Mouse (Mus musculus) forebrain, embryonic 12.5 days (tissue): ENCODE data around the gene Pex11b. TPM values are rescaled to one million over a fixed set of nuclear protein-coding genes. Genes with fewer than 3 reads are reported as not detected.
"Not testable (repeated sequence)": the region's sequence is repeated elsewhere in the genome, so short reads cannot be mapped to it uniquely, and the experiment has no call there.

Experiments
- ATAC-seq: fragments of 200-750 bp; cut with Nextera tagmentation; 2 replicates; pipeline ENCODE4 v1.8.0; 2017; ENCODE audit warnings: moderate TSS enrichment; ENCODE audit not compliant: low FRiP score
- H3K27ac ChIP-seq: fragments of 300-500 bp; sonication (generic); 2 replicates; pipeline ENCODE4 v1.5.1; 2016; ENCODE audit warnings: mild to moderate bottlenecking
- H3K27me3 ChIP-seq: fragments of 300-500 bp; sonication (generic); 2 replicates; pipeline ENCODE4 v1.6.1; 2016; ENCODE audit warnings: mild to moderate bottlenecking
- H3K36me3 ChIP-seq: fragments of 300-500 bp; sonication (generic); replicated peaks from 2 replicates; pipeline ENCODE4 v1.6.1; 2016; ENCODE audit warnings: mild to moderate bottlenecking
- H3K4me1 ChIP-seq: fragments of 300-500 bp; sonication (generic); 2 replicates; pipeline ENCODE4 v1.6.1; 2016
- H3K4me2 ChIP-seq: fragments of 300-500 bp; sonication (generic); 2 replicates; pipeline ENCODE4 v1.6.1; 2016; ENCODE audit warnings: mild to moderate bottlenecking, moderate library complexity
- H3K4me3 ChIP-seq: fragments of 300-500 bp; sonication (generic); replicated peaks from 2 replicates; pipeline ENCODE4 v1.5.1; 2016; ENCODE audit warnings: mild to moderate bottlenecking
- H3K9ac ChIP-seq: fragments of 300-500 bp; sonication (generic); 2 replicates; pipeline ENCODE4 v1.6.1; 2016; ENCODE audit warnings: mild to moderate bottlenecking
- H3K9me3 ChIP-seq: fragments of 300-500 bp; sonication (generic); 2 replicates; pipeline ENCODE4 v1.6.1; 2016
- WGBS: fragments of 180-500 bp; shearing (Covaris S2); methylation state at CpG from one replicate; pipeline ENCODE4 v1.1.7; 2016; 5-methylcytosine and 5-hydroxymethylcytosine counted together
- polyA plus RNA-seq: library from polyadenylated mRNA; unstranded; fragments of >200 nt; fragmentation: Nextera tagmentation; extraction: Ambion mirVana; gene quantifications from 2 replicates; pipeline ENCODE4 v1.2.1, GENCODE M21; 2016

Gene Pex11b
- polyA plus RNA-seq, 1 experiment from 2014 or later, result 42.1 TPM

DNA sequence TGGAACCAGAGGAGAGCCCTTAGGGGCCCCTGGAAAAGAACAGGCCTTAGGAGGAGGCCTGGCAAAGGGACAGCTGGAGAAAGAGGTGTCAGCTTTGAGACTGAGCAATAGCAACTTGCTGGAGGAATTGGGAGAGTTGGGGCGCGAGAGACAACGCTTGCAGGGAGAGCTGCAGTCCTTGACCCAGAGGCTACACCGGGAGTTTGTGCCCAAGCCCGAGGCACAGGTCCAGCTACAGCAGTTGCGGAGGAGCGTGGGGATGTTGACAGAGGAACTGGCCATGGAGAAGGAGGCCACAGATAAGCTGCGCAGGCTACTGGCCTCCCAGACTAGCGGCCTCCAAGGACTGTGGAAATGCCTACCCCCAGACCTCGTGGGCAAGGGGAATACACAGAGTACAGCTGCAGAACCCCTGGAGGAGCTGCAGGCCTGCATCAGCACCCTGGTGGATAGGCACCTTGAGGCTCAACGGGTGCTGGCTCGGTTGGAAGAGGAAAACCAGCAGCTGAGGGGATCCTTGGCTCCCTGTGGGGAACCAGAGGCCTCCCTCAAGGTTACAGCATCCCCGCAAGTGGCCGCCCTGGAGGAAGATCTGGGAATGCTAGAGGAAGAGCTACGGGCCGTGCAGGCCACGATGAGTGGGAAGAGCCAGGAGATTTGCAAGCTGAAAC lies 49.1 kb downstream of the Pex11b start:
- Histone ChIP-seq H3K4me2 (peak overlapping the region; percentile 36), H3K4me3 (peak overlapping the region; percentile 20), H3K27me3 (peaks cover 38% of the 10 kb centered on the region), H3K27ac (no peak overlapping the region), H3K9ac (peak overlapping the region; percentile 38; the same call in 1 of the 2 replicates), H3K36me3 (no peaks in the 10 kb centered on the region), H3K9me3 (no peaks in the 10 kb centered on the region), H3K4me1 (peaks cover 5% of the 10 kb centered on the region)
- ATAC-seq, result no peak
- WGBS, result 73% methylated on average over 17 of the region's 17 CpGs

DNA sequence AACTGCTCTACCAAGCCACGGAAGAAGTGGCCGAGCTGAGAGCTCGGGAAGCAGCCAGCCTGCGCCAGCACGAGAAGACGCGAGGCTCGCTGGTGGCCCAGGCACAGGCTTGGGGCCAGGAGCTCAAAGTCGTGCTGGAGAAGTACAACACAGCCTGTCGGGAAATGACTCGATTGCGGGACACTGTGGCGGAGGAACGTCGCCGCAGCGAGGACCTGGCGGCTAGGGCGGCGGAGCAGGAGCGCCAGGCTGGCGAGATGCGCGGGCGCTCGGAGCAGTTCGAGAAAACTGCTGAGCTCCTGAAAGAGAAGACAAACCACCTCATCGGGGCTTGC lies 49.6 kb downstream of the Pex11b start:
- no peaks in the 10 kb centered on the region for H3K9me3 ChIP-seq
- peak overlapping the region; percentile 20 for H3K4me3 ChIP-seq
- no peaks in the 10 kb centered on the region for H3K36me3 ChIP-seq
- H3K27ac ChIP-seq, result no peak overlapping the region
- peaks cover 33% of the 10 kb centered on the region for H3K27me3 ChIP-seq
- 47% methylated on average over 28 of the region's 28 CpGs for WGBS
- peak overlapping the region; percentile 38; the same call in 1 of the 2 replicates for H3K9ac ChIP-seq
- peaks cover 10% of the 10 kb centered on the region for H3K4me1 ChIP-seq
- ATAC-seq, result no peak
- peak overlapping the region; percentile 36 for H3K4me2 ChIP-seq

GRCm38 (mm10) chr3:96686057-96686456 lies 50.9 kb downstream of the Pex11b start:
- H3K4me2 ChIP-seq, H3K4me3 ChIP-seq, H3K9me3 ChIP-seq, H3K36me3 ChIP-seq, H3K9ac ChIP-seq, ATAC-seq, H3K27ac ChIP-seq: not testable (repeated sequence)
- peaks cover 23% of the 10 kb centered on the region for H3K27me3 ChIP-seq
- peaks cover 17% of the 10 kb centered on the region for H3K4me1 ChIP-seq
- WGBS, result 92% methylated on average over 5 of the region's 5 CpGs

GRCm38 (mm10) chr3:96688854-96689253 lies 53.7 kb downstream of the Pex11b start:
- no peaks in the 10 kb centered on the region for H3K9me3 ChIP-seq

GRCm38 (mm10) chr3:96690298-96690697 lies 55.1 kb downstream of the Pex11b start:
- H3K9ac ChIP-seq, result no peak overlapping the region
- H3K27me3 ChIP-seq, result no peaks in the 10 kb centered on the region
- no peak for ATAC-seq
- WGBS, result 57% methylated on average over 3 of the region's 3 CpGs
- H3K4me3 ChIP-seq, result no peak overlapping the region
- peaks cover 22% of the 10 kb centered on the region for H3K4me1 ChIP-seq
- H3K9me3 ChIP-seq, result no peaks in the 10 kb centered on the region
- no peak overlapping the region for H3K27ac ChIP-seq
- no peak overlapping the region for H3K4me2 ChIP-seq
- H3K36me3 ChIP-seq, result no peaks in the 10 kb centered on the region

More at GRCm38 (mm10) chr3:96688854-96689253, 53.7 kb downstream of the Pex11b start:
- no peak overlapping the region for H3K4me2 ChIP-seq
- no peak overlapping the region for H3K27ac ChIP-seq
- peaks cover 11% of the 10 kb centered on the region for H3K27me3 ChIP-seq
- H3K9ac ChIP-seq, result no peak overlapping the region
- H3K4me3 ChIP-seq, result no peak overlapping the region
- 85% methylated on average over 11 of the region's 11 CpGs for WGBS
- peaks cover 19% of the 10 kb centered on the region for H3K4me1 ChIP-seq
- no peaks in the 10 kb centered on the region for H3K36me3 ChIP-seq
- no peak for ATAC-seq

- Histone ChIP-seq H3K27me3 (no peaks in the 10 kb centered on the region), H3K9me3 (no peaks in the 10 kb centered on the region), H3K4me1 (peaks cover 33% of the 10 kb centered on the region), H3K36me3 (no peaks in the 10 kb centered on the region), H3K9ac (no peak overlapping the region), H3K4me2 (no peak overlapping the region), H3K4me3 (no peak overlapping the region), H3K27ac (no peak overlapping the region)
- no peak for ATAC-seq
- 11% methylated on average over 3 of the region's 3 CpGs for whole genome bisulfite sequencing
These were observed 57.3 kb downstream of the Pex11b start for GRCm38 (mm10) chr3:96692506-96692905.

DNA sequence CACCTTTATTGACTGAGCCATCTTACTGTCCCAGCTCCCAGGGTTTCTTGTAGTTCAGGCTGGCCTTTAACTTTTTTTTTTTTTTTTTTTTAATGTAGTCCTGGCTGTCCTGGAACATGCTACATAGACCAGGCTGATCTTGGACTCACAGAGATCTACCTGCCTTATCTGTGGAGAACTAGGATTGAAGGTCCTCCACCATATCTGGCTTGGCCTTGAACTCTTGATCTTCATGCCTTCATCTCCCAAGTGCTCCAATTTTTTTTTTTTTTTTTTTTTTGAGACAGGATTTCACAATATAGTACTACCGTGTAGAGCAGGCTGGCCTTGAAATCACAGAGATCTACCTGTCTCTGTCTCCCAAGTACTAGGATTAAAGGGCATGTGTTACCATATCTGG lies 58.4 kb downstream of the Pex11b start:
- Histone ChIP-seq H3K9me3 (no peaks in the 10 kb centered on the region), H3K4me1 (peaks cover 40% of the 10 kb centered on the region), H3K27me3 (no peaks in the 10 kb centered on the region), H3K36me3 (no peaks in the 10 kb centered on the region), H3K4me2 (no peak overlapping the region), H3K27ac (no peak overlapping the region), H3K9ac (no peak overlapping the region), H3K4me3 (no peak overlapping the region)
- ATAC-seq, result no peak
- WGBS, result 93% methylated on average over 1 of the region's 1 CpGs

Other genes with a start within 250 kb of the Pex11b start
- gene BC107364, start 183.1 kb upstream of the Pex11b start, polyA plus RNA-seq, result not detected in 2 replicates
- gene Hfe2, start 110.2 kb upstream of the Pex11b start, polyA plus RNA-seq, result 0.54 and 0.84 TPM in 2 replicates
- 40.4 and 40.8 TPM in 2 replicates for gene Txnip, start 77.4 kb upstream of the Pex11b start, polyA plus RNA-seq
- 1.3 and 1.7 TPM in 2 replicates for gene Gm16253, start 58.4 kb upstream of the Pex11b start, polyA plus RNA-seq
- gene Polr3gl, start 41.2 kb upstream of the Pex11b start, polyA plus RNA-seq, result 40.1 and 40.7 TPM in 2 replicates
- 4.0 and 4.4 TPM in 2 replicates for gene Ankrd34a, start 38.7 kb upstream of the Pex11b start, polyA plus RNA-seq
- 5.8 and 6.2 TPM in 2 replicates for gene Lix1l, start 34.2 kb upstream of the Pex11b start, polyA plus RNA-seq
- 164 and 181 TPM in 2 replicates for gene Rbm8a, start 5.4 kb upstream of the Pex11b start, polyA plus RNA-seq
- 0.09 TPM in 1 of 2 replicates, not detected in the other for gene Gm42957, start 98 bp downstream of the Pex11b start, polyA plus RNA-seq
- gene Itga10, start 10.2 kb downstream of the Pex11b start, polyA plus RNA-seq, result 0.51 and 0.84 TPM in 2 replicates
- gene Ankrd35, start 34.8 kb downstream of the Pex11b start, polyA plus RNA-seq, result 0.51 and 0.77 TPM in 2 replicates
- 42.2 and 43.4 TPM in 2 replicates for gene Pias3, start 61.0 kb downstream of the Pex11b start, polyA plus RNA-seq
- gene Nudt17, start 73.2 kb downstream of the Pex11b start, polyA plus RNA-seq, result 7.5 and 8.7 TPM in 2 replicates
- 42.1 and 43.0 TPM in 2 replicates for gene Polr3c, start 92.3 kb downstream of the Pex11b start, polyA plus RNA-seq
- 79.9 and 86.2 TPM in 2 replicates for gene Rnf115, start 92.3 kb downstream of the Pex11b start, polyA plus RNA-seq
- not detected in 2 replicates for gene Pdzk1, start 193.9 kb downstream of the Pex11b start, polyA plus RNA-seq
- gene Cd160, start 194.0 kb downstream of the Pex11b start, polyA plus RNA-seq, result 0.19 and 0.21 TPM in 2 replicates